Mouse (Mus musculus) monocyte, adult 59 days (primary cell): ENCODE measurements around the gene Dpysl4. TPM values are rescaled to one million over a fixed set of nuclear protein-coding genes. Genes with fewer than 3 reads are reported as not detected.

ENCODE experiments used
- total RNA-seq, 2 experiments: library from RNA; stranded (reverse); gene quantifications; one replicate each; pipeline ENCODE4 v1.2.4; 2023

Dpysl4 gene
- not detected for total RNA-seq

DNA sequence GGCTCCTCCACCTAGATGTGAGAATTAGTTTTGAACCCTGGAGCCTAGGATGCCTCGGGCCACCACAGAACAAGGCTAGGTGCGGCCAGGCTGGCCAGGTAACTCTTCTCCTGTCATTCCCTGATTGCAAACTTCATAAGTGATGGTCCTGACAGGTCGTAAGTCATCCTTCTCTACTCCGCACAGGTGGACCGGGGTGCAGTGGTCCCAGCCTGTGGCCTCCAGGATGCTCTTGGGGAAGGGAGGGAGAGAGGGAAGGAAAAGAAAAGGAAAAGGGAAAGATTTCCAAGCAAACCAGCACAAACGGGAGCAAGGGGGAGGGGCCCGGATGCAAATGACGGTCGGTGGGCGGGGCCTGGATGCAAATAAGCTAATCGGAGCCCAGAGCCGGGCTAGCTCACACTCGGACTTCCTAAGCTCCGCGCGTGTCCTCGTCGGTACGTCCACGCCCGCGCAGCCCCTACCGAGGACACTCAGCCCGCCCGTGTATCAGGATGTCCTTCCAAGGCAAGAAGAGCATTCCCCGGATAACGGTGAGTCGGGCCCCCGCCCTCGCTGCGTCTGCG, at the start of gene Dpysl4:
Gene Dpysl4, plus strand, starts transcription at position 373 of the 566 bp plus-strand sequence.

Other genes with a start within 250 kb of the Dpysl4 start
- 10 to 100 TPM; 44.3 to 51.9 TPM for gene Ppp2r2d, start 239.9 kb upstream of the Dpysl4 start, total RNA-seq
- gene Mapk1ip1, start 239.7 kb upstream of the Dpysl4 start, total RNA-seq: 10 to 100 TPM; 23.6 to 24.1 TPM
- gene Bnip3, start 176.5 kb upstream of the Dpysl4 start, total RNA-seq: 1 to 10 TPM; 9.5 to 10.0 TPM
- gene Jakmip3, start 145.3 kb upstream of the Dpysl4 start, total RNA-seq: not detected
- gene Lrrc27, start 127.0 kb downstream of the Dpysl4 start, total RNA-seq: under 1 TPM; 0.30 to 0.47 TPM
- gene Stk32c, start 127.3 kb downstream of the Dpysl4 start, total RNA-seq: under 1 TPM in 1 of 2 experiments, not detected in 1; 0.21 TPM
- 10 to 100 TPM; 10.6 to 11.2 TPM for gene Pwwp2b, start 162.5 kb downstream of the Dpysl4 start, total RNA-seq